Mouse (Mus musculus) cortical plate, adult 2 months (tissue): ENCODE data around the gene Nfatc3. TPM values are rescaled to one million over a fixed set of nuclear protein-coding genes. Genes with fewer than 3 reads are reported as not detected.

Source experiments
- H3K27ac ChIP-seq: fragments of 200-500 bp; 2 replicates; pipeline ENCODE4 v1.5.1; 2012; ENCODE audit warnings: low read length, control low read depth, inconsistent platforms; ENCODE audit not compliant: insufficient read depth
- H3K4me1 ChIP-seq: fragments of 200-500 bp; 2 replicates; pipeline ENCODE4 v1.6.1; 2011; ENCODE audit warnings: low read length; ENCODE audit not compliant: control insufficient read depth, insufficient read depth
- H3K4me3 ChIP-seq: fragments of 200-500 bp; 2 replicates; pipeline ENCODE4 v1.5.1; 2011; ENCODE audit warnings: mild to moderate bottlenecking, low read length, control low read depth; ENCODE audit not compliant: insufficient read depth
- CTCF ChIP-seq: fragments of 200-500 bp; IDR thresholded peaks from 2 replicates; pipeline ENCODE4 v1.5.1; 2011; ENCODE audit warnings: mild to moderate bottlenecking, control low read depth, low read length; ENCODE audit not compliant: insufficient read depth; ENCODE audit errors: extremely low read depth
- POLR2A ChIP-seq: fragments of 200-500 bp; IDR thresholded peaks from 2 replicates; pipeline ENCODE4 v1.6.1; 2011; ENCODE audit warnings: mild to moderate bottlenecking, low read length, control low read depth; ENCODE audit not compliant: insufficient read depth; ENCODE audit errors: extremely low read depth
- polyA plus RNA-seq: library from polyadenylated mRNA; depleted of rRNA; stranded (reverse); fragments of >200 nt; gene quantifications from 2 replicates; pipeline ENCODE4 v1.2.3, GENCODE M21; 2012

Gene Nfatc3
- polyA plus RNA-seq, 1 experiment = 7.8 TPM

GRCm38 (mm10) chr8:106039605-106040004 is 19.0 kb upstream of the Nfatc3 start:
- Histone ChIP-seq H3K27ac (no peak overlapping the region), H3K4me3 (no peak overlapping the region), H3K4me1 (no peaks in the 10 kb centered on the region)
- TF ChIP-seq CTCF = no peak
- no peak for TF ChIP-seq POLR2A

GRCm38 (mm10) chr8:106040218-106040617 is 18.4 kb upstream of the Nfatc3 start:
- Histone ChIP-seq H3K27ac (no peak overlapping the region), H3K4me1 (no peaks in the 10 kb centered on the region), H3K4me3 (no peak overlapping the region)
- TF ChIP-seq CTCF (no peak), POLR2A (no peak)

GRCm38 (mm10) chr8:106043055-106043454 is 15.6 kb upstream of the Nfatc3 start:
- no peak overlapping the region for H3K27ac ChIP-seq
- no peak overlapping the region for H3K4me3 ChIP-seq
- TF ChIP-seq POLR2A (no peak), CTCF (no peak)
- no peaks in the 10 kb centered on the region for H3K4me1 ChIP-seq

- TF ChIP-seq POLR2A = no peak
- no peak for TF ChIP-seq CTCF
- no peak overlapping the region for H3K27ac ChIP-seq
- H3K4me3 ChIP-seq = no peak overlapping the region
- no peaks in the 10 kb centered on the region for H3K4me1 ChIP-seq
Measured at GRCm38 (mm10) chr8:106044151-106044550, 14.5 kb upstream of the Nfatc3 start.

- H3K4me1 ChIP-seq = no peaks in the 10 kb centered on the region
- no peak for TF ChIP-seq CTCF
- TF ChIP-seq POLR2A = no peak
- H3K4me3 ChIP-seq = no peak overlapping the region
- no peak overlapping the region for H3K27ac ChIP-seq
Measured at GRCm38 (mm10) chr8:106046872-106047559, 11.6 kb upstream of the Nfatc3 start.

GRCm38 (mm10) chr8:106047854-106048630 is 10.6 kb upstream of the Nfatc3 start:
- H3K4me1 ChIP-seq = no peaks in the 10 kb centered on the region
- no peak overlapping the region for H3K27ac ChIP-seq
- H3K4me3 ChIP-seq = no peak overlapping the region
- TF ChIP-seq POLR2A = no peak
- no peak for TF ChIP-seq CTCF

GRCm38 (mm10) chr8:106049840-106050239 is 8.8 kb upstream of the Nfatc3 start:
- TF ChIP-seq POLR2A (no peak), CTCF (no peak)
- Histone ChIP-seq H3K4me3 (no peak overlapping the region), H3K4me1 (no peaks in the 10 kb centered on the region), H3K27ac (no peak overlapping the region)

GRCm38 (mm10) chr8:106051068-106051467 is 7.6 kb upstream of the Nfatc3 start:
- Histone ChIP-seq H3K4me3 (no peak overlapping the region), H3K4me1 (no peaks in the 10 kb centered on the region), H3K27ac (no peak overlapping the region)
- TF ChIP-seq CTCF (no peak), POLR2A (no peak)

GRCm38 (mm10) chr8:106052510-106053089 is 6.0 kb upstream of the Nfatc3 start:
- TF ChIP-seq CTCF = no peak
- no peak for TF ChIP-seq POLR2A
- Histone ChIP-seq H3K27ac (peak overlapping the region; percentile 67; the same call in 1 of the 2 replicates), H3K4me1 (no peaks in the 10 kb centered on the region), H3K4me3 (no peak overlapping the region)
